Comparison of ENCODE assay signal across 10 mouse cellular contexts in genomic region chr4:94746387-94746811, GRCm38 (mm10). TPM values are rescaled to one million over a fixed set of nuclear protein-coding genes. Genes with fewer than 3 reads are reported as not detected.
DNase-seq lines count a peak whose midpoint lies in the region; ATAC-seq and TF ChIP-seq lines count a peak whose summit lies in the region.
"Had no signal": no experiment of that assay in that cellular context is flagged by ENCODE, and none has a peak within 500 bp of the region (broad histone marks: within the 10 kb centered on the region; RNA-seq: fewer than 3 reads in every experiment).

No protein-coding gene starts in this region.

- H3K36me3 ChIP-seq in liver, embryonic 14.5 days (replicated peaks; ENCODE audit: control insufficient read depth, insufficient read depth, low read depth), result no peaks in the 10 kb centered on the region
- H3K36me3 ChIP-seq: hindbrain, embryonic 15.5 days had no signal

- H3K9me3 ChIP-seq in liver, embryonic 14.5 days (ENCODE audit: control insufficient read depth, low read length), result no peaks in the 10 kb centered on the region
- H3K9me3 ChIP-seq: hindbrain, embryonic 15.5 days had no signal

- no peak overlapping the region for H3K9ac ChIP-seq in liver, embryonic 14.5 days (replicated peaks)
- H3K9ac ChIP-seq: hindbrain, embryonic 15.5 days had no signal

- H3K27ac ChIP-seq in brown adipose tissue, adult 24 weeks (replicated peaks; ENCODE audit: low read depth, low read length), result peak overlapping the region; percentile 98
- no peak overlapping the region for H3K27ac ChIP-seq in liver, embryonic 14.5 days
- H3K27ac ChIP-seq: hindbrain, embryonic 15.5 days had no signal

- peak overlapping the region; percentile 22; the same call in 1 of the 2 replicates for H3K4me3 ChIP-seq in brown adipose tissue, adult 24 weeks (ENCODE audit: insufficient read depth, low read depth, low read length)
- no peak overlapping the region for H3K4me3 ChIP-seq in liver, embryonic 14.5 days (ENCODE audit: insufficient read depth in 1 of 2, low read depth in 2 of 2, low read length in 2 of 2)
- H3K4me3 ChIP-seq: hindbrain, embryonic 15.5 days had no signal

- H3K4me1 ChIP-seq in brown adipose tissue, adult 24 weeks (ENCODE audit: control insufficient read depth, insufficient read depth, insufficient read length, low read length), result peaks cover 23% of the 10 kb centered on the region
- peaks cover 0 to 5% of the 10 kb centered on the region in 2 experiments; a peak in 1 of 4 replicates for H3K4me1 ChIP-seq in liver, embryonic 14.5 days (replicated peaks; ENCODE audit: control insufficient read depth in 2 of 2, insufficient read depth in 2 of 2, low read length in 1 of 2)
- H3K4me1 ChIP-seq: hindbrain, embryonic 15.5 days had no signal

- intact Hi-C loops in heart, postnatal 36 days (cut with DNase I), result loop anchor here (1.0 to 5.0 kb wide), 3 partner anchors 34 to 84 kb away; no protein-coding TSS in a partner anchor

- H3K4me2 ChIP-seq in liver, embryonic 14.5 days (ENCODE audit: low read depth), result no peak overlapping the region
- H3K4me2 ChIP-seq: hindbrain, embryonic 15.5 days had no signal

- no peak for TF ChIP-seq EP300 in liver, embryonic 14.5 days (IDR thresholded peaks at IDR 0.05; ENCODE audit: low read depth)

- DNase-seq in 416B (ENCODE audit: low read depth), result peak; percentile 4
- peak; percentile 65 to 66 for DNase-seq in heart, postnatal 36 days
- DNase-seq in liver, embryonic 14.5 days (ENCODE audit: low read depth in 3 of 3, low spot score in 3 of 3), result no peak
- DNase-seq in thymus, postnatal 0 days (ENCODE audit: low spot score), result no peak
- no peak for DNase-seq in ovary, adult 18-20 months (ENCODE audit: low spot score)
- DNase-seq in cerebellum, postnatal 4 days (ENCODE audit: low spot score in 2 of 2), result no peak

- no peaks in the 10 kb centered on the region for H3K27me3 ChIP-seq in liver, embryonic 14.5 days (ENCODE audit: control insufficient read depth, insufficient read depth, low read length)
- H3K27me3 ChIP-seq: hindbrain, embryonic 15.5 days had no signal

- 12% methylated on average over 7 of the region's 7 CpGs for WGBS in liver, embryonic 14.5 days (ENCODE audit: insufficient replicate concordance)

- no peak for TF ChIP-seq CTCF in liver, embryonic 14.5 days (IDR thresholded peaks at IDR 0.05; ENCODE audit: low read depth)

- peak; percentile 56; the same call in 1 of the 2 replicates for ATAC-seq in liver, embryonic 14.5 days (ENCODE audit: insufficient read depth)
- no peak for ATAC-seq in inflammation-experienced regulatory T-cells, adult 6 months
- ATAC-seq: Patski had no signal

RNA-seq across cellular contexts. Expression of gene Tek, which starts 7.3 kb away (rescaled TPM):
- polyA plus RNA-seq in brown adipose tissue, adult 24 weeks (2012; ENCODE audit: insufficient read depth, insufficient read length, missing spikeins), result 8.7 and 13.7 TPM in 2 replicates
- 10 to 100 TPM; 41.2 to 42.9 TPM for total RNA-seq in heart, postnatal 36 days (2021)
- 1.4 and 2.2 TPM in 2 replicates for polyA plus RNA-seq in liver, embryonic 14.5 days (2012; rRNA removed)
- polyA plus RNA-seq in liver, embryonic 14.5 days (2014; fragmentation: Nextera tagmentation; extraction: Ambion mirVana), result 3.6 and 4.2 TPM in 2 replicates
- polyA plus RNA-seq in thymus, postnatal 0 days (2015; fragmentation: Nextera tagmentation; extraction: Ambion mirVana), result 2.9 and 3.1 TPM in 2 replicates
- polyA plus RNA-seq in inflammation-experienced regulatory T-cells, adult 6 months (2017; shearing (Covaris generic)), result not detected
- polyA plus RNA-seq: Patski had no signal

Comparison
In these comparisons a context has a peak if more than half of its experiments do, and no peak if none do; other contexts are left out.
1. DNase-seq: peak in 416B (single experiment) and heart, postnatal 36 days (2 of 2); none in liver, embryonic 14.5 days (0 of 3), thymus, postnatal 0 days (single experiment), ovary, adult 18-20 months (single experiment) and cerebellum, postnatal 4 days (0 of 2).